Mouse (Mus musculus) gastrocnemius, postnatal 14 days (tissue): ENCODE measurements around the gene Vmn1r123. TPM values are rescaled to one million over a fixed set of nuclear protein-coding genes. Genes with fewer than 3 reads are reported as not detected.
"Not testable (repeated sequence)": the region's sequence is repeated elsewhere in the genome, so short reads cannot be mapped to it uniquely, and the experiment has no call there.

ENCODE experiments used
- DNase-seq: peaks from one replicate; pipeline ENCODE4 v3.0.0; 2021; ENCODE audit warnings: mixed read lengths
- intact Hi-C: fragments of 180-260 bp; cut with DNase I; formaldehyde crosslinking; loops from one replicate; pipeline ENCODE4 v1.15.1; 2025; ENCODE audit warnings: low total_unique reads
- long read RNA-seq, 2 experiments: library from polyadenylated mRNA; stranded (forward); transcript quantifications; one replicate each; pipeline ENCODE4 v2.0.0; 2021
- total RNA-seq, 2 experiments: library from RNA; stranded (reverse); gene quantifications; 2 replicates each; pipeline ENCODE4 v1.2.3; 2021

Vmn1r123 gene
- not detected for total RNA-seq
- long read RNA-seq, experiment 1, result 0 reads
- long read RNA-seq, experiment 2, result 0 reads

- intact Hi-C loops, DNase-seq: not testable (repeated sequence)
Measured at GRCm38 (mm10) chr7:21161885-21162284, at the start of gene Vmn1r123. Vmn1r123 (plus strand) TSS chr7:21162185.

DNA sequence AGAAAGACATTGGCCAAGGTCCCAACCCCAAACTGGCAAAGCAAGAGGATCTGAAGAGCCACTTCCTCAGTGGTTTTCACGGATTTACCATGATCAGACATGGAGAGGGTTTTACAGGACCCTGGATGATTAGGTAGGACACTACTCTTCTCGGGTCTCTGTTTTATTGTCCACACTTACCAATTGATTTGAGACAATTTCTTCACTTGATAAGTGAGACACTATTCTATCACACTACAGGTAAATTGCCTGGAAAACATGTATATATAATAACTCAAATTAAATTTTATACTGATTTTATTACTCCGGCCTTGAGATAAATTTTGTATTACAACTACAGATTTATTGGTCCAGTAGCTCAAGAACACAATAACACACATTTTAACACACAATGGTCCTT, 28.0 kb upstream of the Vmn1r123 start, which contains the start of gene Vmn1r122:
TSS of gene Vmn1r122 (minus strand) at position 101 of the 400 bp plus-strand sequence.
- intact Hi-C loops, DNase-seq: not testable (repeated sequence)

GRCm38 (mm10) chr7:21190323-21190722, 28.3 kb downstream of the Vmn1r123 start, which contains the start of gene Gm5157:
Gm5157 (minus strand) TSS chr7:21190423.
- intact Hi-C loops, DNase-seq: not testable (repeated sequence)

Other genes with a start within 250 kb of the Vmn1r123 start
- gene Vmn1r118, start 249.8 kb upstream of the Vmn1r123 start, total RNA-seq, result not detected
- gene Vmn1r119, start 149.7 kb upstream of the Vmn1r123 start, total RNA-seq, result not detected
- not detected for gene Vmn1r120, start 108.4 kb upstream of the Vmn1r123 start, total RNA-seq
- gene Vmn1r121, start 63.7 kb upstream of the Vmn1r123 start, total RNA-seq, result not detected
- gene Vmn1r122, start 28.1 kb upstream of the Vmn1r123 start, total RNA-seq, result not detected
- not detected for gene Gm5157, start 28.2 kb downstream of the Vmn1r123 start, total RNA-seq
- gene Vmn1r124, start 98.4 kb downstream of the Vmn1r123 start, total RNA-seq, result not detected
- not detected for gene Vmn1r125, start 110.0 kb downstream of the Vmn1r123 start, total RNA-seq
- not detected for gene Vmn1r126, start 139.3 kb downstream of the Vmn1r123 start, total RNA-seq
- not detected for gene Vmn1r127, start 157.7 kb downstream of the Vmn1r123 start, total RNA-seq
- gene Vmn1r128, start 187.2 kb downstream of the Vmn1r123 start, total RNA-seq, result not detected
- gene Vmn1r129, start 199.1 kb downstream of the Vmn1r123 start, total RNA-seq, result not detected